Mouse (Mus musculus): Measurements from ENCODE around the gene 9130213A22Rik.

9130213A22Rik gene

DNA sequence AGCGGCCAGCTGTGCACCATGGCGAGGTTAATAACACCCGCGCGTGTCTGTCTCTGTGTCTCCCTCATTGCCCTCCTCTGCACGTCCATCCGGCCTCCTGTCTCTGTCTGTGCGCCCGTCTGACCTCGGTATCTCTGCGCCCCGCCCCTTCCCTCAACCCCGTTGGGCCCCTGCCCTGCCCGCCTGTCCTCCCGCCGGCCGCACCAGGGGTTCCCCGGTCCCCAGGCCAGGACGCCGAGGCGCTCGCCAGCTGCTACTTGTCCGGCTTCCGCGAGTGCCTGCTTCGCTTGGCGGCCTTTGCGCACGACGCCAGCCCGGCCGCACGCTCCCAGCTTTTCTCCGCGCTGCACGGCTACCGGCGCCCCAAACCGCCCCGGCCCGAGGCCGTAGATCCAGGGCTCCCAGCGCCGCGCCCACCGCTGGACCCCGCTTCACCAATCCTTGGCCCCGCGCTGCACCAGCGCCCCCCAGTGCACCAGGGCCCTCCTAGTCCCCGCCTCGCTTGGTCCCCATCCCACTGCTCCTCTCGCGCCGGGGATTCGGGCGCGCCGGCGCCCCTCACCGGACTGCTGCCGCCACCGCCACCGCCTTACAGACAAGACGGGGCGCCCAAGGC lies at the start of gene 9130213A22Rik:
Gene 9130213A22Rik (minus strand): TSS at position 254 of the 616 bp plus-strand sequence.
- DNase-seq (ENCODE audit: low spot score), result peak; percentile 92

GRCm38 (mm10) chr11:69171626-69172025 lies 49.2 kb upstream of the 9130213A22Rik start:
- peak; percentile 58 for DNase-seq (ENCODE audit: low spot score)

DNA sequence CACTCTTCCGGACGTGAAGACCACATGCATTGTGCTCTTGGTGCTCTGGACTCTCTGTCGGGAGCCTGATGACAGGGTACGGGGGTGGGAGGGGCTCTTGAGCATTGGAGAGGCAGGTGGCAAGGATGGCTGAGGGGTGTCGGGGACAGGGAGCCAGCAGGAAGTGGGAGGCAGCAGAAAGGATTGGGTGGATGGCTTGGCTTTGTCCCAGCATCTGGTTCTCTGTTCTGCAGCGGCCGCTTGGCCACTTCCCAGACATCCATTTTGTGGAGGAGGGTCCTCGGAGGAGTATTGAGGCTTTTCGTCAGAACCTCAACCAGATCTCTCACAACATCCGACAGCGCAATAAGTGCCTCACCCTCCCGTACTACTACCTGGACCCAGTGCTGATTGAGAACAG lies 46.9 kb upstream of the 9130213A22Rik start:
- DNase-seq (ENCODE audit: low spot score), result peak; percentile 48

DNA sequence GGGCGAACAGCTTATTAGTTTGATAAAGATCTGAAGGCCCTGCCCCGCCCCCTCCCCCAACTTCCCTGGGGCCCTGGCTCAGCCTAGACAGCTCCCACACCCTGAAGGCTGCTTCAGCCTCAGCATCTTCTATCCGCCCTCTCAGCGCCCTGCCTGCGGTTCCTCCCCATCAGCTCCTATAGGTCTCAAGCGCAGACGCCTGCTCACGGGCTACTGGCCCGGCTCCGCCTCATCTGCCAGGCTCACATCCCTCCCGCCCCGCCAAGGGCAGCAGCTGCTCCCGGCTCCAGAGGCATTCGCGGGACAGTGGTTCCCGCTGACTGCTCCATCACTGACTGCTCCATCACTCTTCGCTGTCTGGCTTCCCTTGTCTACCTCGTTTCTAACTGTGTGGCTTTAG lies 34.4 kb upstream of the 9130213A22Rik start, which contains the start of gene Alox12b:
Gene Alox12b (plus strand): TSS at position 190 of the 400 bp plus-strand sequence.
- DNase-seq (ENCODE audit: low spot score), result no peak

DNA sequence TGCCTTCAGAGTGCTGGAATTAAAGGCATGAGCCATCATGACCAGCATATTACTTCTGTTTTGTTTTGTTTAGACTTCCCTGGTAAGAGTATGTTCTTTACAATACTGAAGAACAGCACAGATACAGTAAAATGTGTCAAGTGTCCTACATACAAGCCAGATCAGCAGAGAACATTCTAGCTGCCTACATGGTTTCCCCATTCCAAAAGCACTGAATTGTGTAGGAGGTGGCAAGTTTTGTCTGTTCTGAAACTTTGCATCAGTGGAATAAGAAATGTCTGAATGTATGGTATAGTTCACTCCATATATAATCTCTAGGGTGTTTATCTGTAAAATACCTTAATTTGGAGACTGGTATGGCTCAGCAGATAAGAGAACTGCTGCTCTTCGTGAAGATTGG lies 33.0 kb upstream of the 9130213A22Rik start:
- DNase-seq (ENCODE audit: low spot score), result no peak

DNA sequence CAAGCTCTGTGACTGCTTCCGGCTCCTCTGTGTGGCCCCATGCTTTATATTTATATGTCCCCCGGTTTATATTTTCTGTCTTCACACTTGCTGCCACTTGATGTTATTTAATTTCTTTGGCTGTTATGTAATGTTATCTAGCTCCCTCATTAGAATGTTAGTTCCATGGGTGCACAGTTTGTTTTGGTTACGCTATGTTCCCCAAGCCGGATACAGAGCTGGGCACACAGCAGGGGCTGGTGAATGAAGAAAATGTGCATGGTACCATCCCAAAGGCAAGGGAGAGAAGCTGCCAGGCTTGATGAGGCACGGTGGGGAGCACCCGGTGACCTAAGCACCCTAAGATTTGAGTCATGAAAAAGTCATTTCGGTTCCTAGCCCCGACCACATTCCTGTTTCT lies 31.4 kb upstream of the 9130213A22Rik start:
- DNase-seq (ENCODE audit: low spot score), result peak; percentile 45

GRCm38 (mm10) chr11:69151004-69151403 lies 28.6 kb upstream of the 9130213A22Rik start:
- DNase-seq (ENCODE audit: low spot score), result no peak

DNA sequence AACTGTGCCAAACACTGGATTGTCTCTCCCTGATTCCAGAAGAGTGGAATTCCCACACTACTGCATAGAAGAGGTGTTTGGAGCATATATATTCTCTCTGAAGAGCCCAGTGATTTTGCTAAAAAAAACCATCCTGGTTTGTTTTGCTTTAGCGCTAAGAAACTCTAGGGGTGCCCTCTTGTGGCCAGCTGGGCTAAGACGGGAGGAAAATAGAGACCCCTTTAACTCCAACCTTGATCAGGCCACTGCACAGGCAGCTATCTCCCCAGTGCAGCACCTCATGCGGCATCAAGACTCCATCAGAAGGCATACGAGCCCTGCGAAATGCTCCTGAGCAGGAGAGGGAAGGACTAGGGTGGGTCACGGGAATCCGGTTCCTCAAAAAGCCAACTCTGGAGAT lies 28.1 kb upstream of the 9130213A22Rik start:
- peak; percentile 77 for DNase-seq (ENCODE audit: low spot score)

GRCm38 (mm10) chr11:69149728-69150127 lies 27.3 kb upstream of the 9130213A22Rik start:
- peak; percentile 44 for DNase-seq (ENCODE audit: low spot score)

- DNase-seq (ENCODE audit: low spot score), result no peak
These were observed 26.1 kb upstream of the 9130213A22Rik start for GRCm38 (mm10) chr11:69148451-69148960.

DNA sequence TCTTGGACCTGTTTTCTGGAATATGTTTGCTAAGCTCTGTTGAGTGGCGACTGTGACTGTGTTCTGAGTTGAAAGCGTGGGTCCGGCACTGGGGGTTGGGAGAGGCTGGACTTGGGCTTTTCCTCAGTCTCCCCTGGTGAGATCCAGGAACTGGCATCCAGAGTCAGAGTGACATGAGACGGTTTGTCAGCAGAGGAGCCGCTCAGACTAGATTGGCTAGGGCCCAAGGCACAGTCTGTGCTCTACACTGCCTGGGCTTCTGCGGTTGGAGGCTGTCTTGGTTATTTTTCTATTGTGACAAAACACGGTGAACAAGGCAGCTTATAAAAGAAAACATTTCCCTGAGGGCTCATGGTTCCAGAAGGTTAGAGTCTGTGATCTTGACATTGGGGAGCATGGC lies 25.2 kb upstream of the 9130213A22Rik start:
- no peak for DNase-seq (ENCODE audit: low spot score)

GRCm38 (mm10) chr11:69135361-69135760 lies 13.0 kb upstream of the 9130213A22Rik start:
- DNase-seq (ENCODE audit: low spot score), result no peak

DNA sequence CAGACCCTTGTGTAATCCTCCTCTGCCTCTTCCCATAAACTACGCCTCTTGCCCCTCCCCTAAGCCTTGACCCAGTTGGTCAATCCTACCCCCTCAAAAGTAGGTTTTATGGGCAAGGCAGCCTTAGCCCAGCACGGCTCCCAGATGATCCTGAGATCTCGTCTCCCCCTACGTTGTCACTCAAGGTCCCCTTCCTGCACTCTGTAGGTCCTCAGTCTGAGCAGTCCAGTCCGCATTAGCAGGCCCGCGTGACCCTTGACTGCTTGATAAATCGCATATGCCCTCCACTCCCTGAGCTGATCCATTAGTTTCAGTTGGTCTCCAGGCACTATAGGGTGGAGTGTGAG lies 12.2 kb upstream of the 9130213A22Rik start:
- DNase-seq (ENCODE audit: low spot score), result no peak

- peak; percentile 83 for DNase-seq (ENCODE audit: low spot score)
These were observed 11.7 kb upstream of the 9130213A22Rik start for GRCm38 (mm10) chr11:69133923-69134621.

DNA sequence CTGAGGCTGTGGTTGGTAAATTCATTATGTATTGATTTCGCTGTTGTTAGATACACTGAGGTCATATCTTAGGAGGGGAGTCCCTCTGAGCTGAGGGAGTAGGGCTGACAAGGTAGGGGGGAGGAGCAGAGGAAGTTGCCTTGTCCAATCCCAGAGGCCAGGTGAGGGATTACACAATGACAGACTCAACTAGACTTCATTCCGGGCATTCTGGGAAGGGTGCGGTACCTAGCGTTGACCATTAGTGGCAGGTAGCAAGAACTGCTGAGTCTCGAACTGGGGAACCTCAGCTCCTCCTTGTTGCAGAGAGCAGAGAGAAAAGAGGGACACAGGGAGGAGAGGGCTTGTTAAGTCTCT lies 11.2 kb upstream of the 9130213A22Rik start:
- DNase-seq (ENCODE audit: low spot score), result no peak

DNA sequence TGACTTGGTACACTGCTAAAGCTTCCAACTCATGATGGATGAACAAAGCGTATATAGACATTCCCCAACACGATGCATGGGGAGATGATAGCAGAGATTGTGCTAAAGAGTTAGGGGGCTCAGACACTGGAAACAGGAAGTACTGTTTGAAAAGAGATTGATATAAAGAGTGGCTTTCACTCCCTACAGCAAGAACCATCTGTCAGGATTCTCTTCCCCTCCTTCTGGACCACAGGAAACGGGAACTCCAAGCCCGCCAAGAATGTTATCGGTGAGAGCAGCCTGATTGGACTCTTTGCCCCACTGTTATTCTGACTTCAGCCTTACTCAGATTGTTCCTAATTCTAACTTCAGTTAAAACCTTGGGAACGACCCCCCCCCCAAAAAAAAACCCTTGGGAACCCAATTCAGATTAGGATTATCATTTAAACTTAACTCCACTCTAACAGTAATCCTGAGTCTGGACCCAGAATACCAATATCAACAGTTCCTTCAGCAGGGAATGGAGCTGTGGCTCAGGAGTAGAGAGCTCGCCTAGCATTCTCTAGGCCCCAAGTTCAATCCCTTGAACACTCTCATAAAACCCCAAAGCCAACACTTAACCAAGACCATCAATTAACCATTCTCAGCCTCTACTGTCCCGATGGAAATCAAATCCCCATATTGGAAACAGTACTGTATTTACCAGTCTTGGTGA lies 6.2 kb upstream of the 9130213A22Rik start:
- DNase-seq (ENCODE audit: low spot score), result no peak

- no peak for DNase-seq (ENCODE audit: low spot score)
These were observed 4.3 kb upstream of the 9130213A22Rik start for GRCm38 (mm10) chr11:69126706-69127095.

DNA sequence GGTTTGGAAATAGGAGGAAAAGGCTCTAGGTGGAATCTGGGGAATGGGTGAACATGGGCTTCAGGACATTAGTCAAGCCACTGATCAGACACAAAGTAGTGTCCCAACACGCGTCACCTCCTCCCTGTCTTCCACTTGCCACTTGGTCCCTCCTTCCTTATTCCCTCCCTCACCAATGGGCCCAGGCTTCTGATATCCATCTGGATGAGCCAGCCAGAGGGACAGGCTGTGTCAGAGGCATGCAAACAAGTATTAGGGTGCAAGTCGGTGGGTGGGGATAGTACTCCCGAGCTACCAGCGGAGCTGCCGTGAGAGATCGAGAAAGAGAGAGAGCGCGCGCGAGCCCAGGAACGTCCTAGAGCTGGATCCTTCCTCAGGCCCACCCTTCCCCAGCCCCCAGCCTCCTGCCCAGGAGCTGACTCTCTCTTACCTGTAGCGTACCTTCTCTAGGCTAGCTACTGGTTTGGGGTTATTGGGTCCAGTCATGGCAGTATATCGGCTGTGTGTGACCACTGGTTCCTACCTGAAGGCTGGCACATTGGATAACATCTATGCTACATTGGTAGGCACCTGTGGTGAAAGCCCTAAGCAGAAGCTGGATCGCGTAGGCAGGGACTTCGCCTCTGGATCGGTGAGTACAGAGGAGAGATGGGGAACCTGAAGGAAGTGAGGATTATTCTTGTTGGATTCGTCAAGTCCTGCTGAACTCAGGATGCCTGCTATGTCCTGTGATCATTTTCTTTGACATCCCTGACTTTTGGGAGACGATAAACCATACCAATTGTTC lies 3.7 kb upstream of the 9130213A22Rik start:
- DNase-seq (ENCODE audit: low spot score), result no peak

DNA sequence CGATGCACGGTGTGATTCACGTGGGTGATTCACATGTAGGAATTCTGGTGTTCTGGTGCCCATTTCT lies 3.3 kb upstream of the 9130213A22Rik start, which contains the start of gene Aloxe3:
Gene Aloxe3 (plus strand): TSS at position 45 of the 67 bp plus-strand sequence.
- DNase-seq (ENCODE audit: low spot score), result no peak

DNA sequence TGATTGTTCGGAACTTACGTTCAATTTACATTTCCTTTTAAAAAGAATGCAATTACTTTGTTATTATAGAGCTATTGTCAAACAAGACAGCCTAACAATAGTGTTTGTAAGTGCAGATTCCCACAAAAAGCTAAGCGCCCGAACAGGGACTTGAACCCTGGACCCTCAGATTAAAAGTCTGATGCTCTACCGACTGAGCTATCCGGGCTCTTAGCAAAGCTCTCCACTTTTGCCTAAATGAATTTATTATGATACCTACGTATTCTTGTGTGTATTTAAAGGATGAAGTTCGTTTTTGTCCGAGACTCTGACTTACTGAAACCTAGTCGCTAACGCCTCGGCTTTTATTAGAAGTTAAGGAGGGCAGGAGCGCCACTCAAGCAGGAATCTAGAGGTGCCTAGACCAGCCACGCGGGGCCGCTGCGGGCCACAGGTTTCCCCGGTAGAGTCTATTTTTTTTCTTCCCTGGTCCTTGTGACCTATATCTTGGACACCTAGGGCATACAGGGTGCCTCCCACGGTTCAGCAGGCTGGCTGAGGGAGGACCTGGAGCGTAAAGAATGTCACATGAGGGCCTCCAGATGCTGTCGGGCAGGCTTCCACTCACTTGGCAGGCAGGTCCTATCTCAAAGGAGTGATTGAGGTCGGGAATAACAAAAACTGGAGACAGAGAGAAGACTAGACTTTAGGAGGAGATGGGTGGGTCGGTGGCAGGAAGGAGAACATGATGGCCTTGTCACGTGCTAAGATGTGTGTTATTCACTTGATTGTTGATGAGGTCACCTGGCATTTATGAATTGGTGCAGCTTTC lies 2.9 kb upstream of the 9130213A22Rik start:
- DNase-seq (ENCODE audit: low spot score), result peak; percentile 87

- DNase-seq (ENCODE audit: low spot score), result peak; percentile 75
These were observed 2.1 kb upstream of the 9130213A22Rik start for GRCm38 (mm10) chr11:69124498-69124847.
